Mouse (Mus musculus) lung, postnatal 10 days (tissue): ENCODE results near the gene Lrmda.
"Not testable (repeated sequence)": the region's sequence is repeated elsewhere in the genome, so short reads cannot be mapped to it uniquely, and the experiment has no call there.

ENCODE experiments used
- DNase-seq: peaks from one replicate; pipeline ENCODE4 v3.0.0; 2021

Gene Lrmda

GRCm38 (mm10) chr14:22743264-22743663 is 723.8 kb downstream of the Lrmda start:
- no peak for DNase-seq

- DNase-seq = no peak
These were observed 725.2 kb downstream of the Lrmda start for GRCm38 (mm10) chr14:22744701-22745100.

GRCm38 (mm10) chr14:22745263-22745881 is 725.9 kb downstream of the Lrmda start:
- DNase-seq = no peak

DNA sequence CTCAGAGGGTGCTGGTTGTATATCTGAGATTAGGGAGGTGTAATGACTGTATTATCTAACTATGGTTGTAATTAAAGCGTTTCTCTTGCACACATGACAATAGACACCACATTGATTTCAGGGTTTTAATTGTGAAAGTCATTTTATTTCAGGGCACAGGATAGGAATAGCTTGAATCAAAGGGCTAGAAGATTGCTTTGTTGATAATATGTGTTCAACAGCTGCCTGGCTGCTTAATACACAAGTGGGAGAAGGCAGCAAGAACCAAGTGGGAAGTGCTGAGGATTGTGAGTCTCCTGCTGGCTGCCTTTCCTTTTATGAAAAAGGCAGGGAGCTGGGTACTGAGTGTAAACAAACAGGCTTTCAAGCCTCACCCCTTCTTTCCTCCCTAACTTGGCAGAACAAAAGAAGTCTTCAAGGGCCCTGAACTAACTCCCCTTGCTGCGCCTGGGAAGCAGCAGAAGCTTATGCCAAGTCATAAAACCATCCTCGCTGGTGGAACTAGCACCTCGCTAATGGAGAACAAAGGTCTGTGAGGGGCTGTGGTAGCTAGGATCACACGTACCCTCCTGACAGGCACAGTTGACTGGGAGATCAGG is 726.5 kb downstream of the Lrmda start:
- peak; percentile 67 for DNase-seq

GRCm38 (mm10) chr14:22747816-22748215 is 728.3 kb downstream of the Lrmda start:
- DNase-seq = no peak

GRCm38 (mm10) chr14:22750409-22750808 is 730.9 kb downstream of the Lrmda start:
- DNase-seq = peak; percentile 82

DNA sequence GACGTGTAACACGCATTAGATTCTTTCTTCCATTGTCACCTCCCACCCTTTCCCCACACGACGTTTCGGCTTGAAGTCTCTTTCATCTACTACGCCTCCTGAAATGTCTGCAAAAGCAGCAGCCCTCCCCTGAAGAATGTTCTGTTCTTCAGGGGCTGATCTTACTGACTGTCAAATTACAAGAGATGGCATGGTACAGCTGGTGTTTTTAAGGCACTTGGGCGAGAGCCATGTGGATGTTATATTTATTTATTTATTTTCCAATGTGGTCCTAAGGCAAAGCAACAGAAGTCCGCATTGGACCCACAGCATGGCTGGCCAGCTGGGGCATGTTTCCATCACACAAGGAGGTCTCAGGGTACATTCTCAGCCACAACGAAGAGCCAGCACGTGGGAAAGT is 731.8 kb downstream of the Lrmda start:
- peak; percentile 84 for DNase-seq

- no peak for DNase-seq
These were observed 735.1 kb downstream of the Lrmda start for GRCm38 (mm10) chr14:22754633-22755032.

DNA sequence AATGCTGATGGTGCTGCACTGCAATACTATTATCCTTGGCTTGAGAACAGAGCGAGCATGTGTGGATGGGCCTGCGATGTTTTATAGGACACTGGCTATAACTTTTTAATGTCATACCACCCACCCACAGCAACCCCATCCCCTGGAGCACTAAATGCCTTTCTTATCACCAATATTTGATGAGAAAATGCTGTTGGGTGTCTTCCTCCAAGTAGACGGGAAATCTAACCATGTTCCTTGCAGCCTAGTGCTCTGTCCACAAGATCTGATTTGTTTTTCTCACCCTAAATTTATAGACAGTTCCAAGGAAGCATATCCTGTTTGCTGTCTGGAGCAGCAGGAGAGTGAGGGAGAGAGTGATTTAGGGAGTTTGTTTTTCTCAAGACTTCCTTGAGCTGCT is 738.0 kb downstream of the Lrmda start:
- DNase-seq = no peak

DNA sequence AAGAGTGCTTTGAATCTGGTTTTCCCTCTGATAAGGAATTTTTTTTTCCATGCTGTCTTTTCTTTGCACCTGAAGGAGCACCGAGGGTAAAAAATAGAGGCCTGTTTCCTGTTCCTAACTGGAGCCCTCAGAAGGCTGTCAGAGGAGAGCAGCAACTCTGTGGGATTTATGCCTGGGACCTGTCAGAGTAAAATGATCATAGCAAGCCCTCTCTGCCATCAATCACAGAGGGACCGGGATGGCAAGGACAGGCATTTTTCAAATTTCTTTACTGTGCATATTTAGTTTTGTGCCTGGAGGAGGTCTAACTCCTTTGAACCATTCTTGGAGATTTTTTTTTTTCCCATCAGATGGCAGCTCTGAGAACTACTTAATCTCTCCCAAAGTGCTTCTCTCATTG is 739.7 kb downstream of the Lrmda start:
- no peak for DNase-seq

DNA sequence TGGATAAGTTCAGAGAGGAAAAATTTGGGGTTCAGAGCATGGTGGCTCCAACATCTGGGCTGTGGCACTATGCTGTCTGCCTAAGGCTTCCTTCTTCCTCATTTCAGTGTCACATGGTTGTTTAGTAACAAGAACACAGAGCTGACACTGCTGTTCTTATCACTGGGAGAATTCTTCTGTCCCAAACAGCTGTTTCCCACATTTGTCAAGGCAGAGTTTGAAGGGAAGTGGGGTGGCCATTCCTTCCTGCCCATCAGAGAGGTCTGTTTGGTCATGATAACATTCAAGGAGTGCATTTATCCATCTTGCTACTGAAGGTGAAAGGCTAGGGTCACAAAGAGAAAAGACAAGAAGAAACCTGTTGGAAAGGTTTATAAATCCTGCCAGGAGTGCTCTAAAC is 740.2 kb downstream of the Lrmda start:
- peak; percentile 61 for DNase-seq

DNA sequence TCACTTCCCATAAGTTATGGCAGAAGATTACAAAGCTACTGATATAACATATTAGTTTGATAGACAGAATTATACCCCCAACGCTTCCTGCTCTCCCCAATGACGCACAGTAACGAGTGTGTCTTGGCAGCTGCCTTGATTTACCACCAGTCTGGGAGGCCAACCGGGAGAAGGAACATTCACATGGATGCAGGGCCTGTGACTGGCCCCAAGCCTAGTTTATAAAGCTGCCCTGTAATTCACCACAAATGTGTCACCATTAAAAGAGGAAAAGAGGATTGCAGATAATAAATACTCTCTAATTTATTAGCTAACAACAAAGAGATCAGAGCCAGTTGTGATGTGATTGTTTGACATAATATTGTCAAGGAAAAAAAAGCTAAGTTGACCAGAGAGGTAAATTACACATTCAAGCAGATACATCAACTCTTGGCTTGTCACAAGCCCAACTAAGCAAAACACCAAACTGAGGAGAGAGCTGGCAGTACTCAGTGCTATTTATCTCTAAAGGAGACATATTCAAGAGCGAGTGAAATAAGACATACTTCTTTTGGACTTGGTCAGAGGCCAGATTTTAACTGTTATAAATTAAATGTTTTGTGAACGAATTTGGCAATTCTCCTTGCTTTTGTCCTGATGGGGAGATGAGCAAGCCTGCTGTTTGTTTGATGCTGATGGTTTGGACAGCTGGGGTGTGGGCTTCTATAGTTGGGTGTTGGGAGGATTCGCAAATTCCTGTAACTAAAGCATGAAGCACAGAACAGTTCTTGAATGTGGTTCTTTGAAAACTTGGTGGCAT is 740.9 kb downstream of the Lrmda start:
- peak; percentile 84 for DNase-seq

DNA sequence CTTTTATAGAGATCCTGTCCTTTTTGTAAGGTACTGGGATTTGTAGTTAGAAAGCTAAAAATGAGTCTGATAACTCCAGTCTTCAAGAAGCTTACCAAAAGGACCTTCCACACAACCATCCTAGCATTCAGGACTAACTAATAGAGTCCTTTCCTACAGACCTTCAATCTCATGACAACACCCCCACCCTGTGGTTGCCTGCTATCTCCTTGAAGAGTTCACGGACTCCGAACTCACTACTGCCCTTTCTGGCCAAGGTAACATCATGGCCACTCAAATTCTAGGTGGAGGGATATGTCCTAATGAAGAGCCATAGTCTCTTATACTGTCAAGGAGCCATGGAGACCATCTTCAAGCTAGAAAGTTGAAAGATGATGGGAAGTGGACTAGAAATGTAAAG is 762.2 kb downstream of the Lrmda start:
- DNase-seq = peak; percentile 65

GRCm38 (mm10) chr14:22782365-22782764 is 762.9 kb downstream of the Lrmda start:
- peak; percentile 32 for DNase-seq

- peak; percentile 61 for DNase-seq
These were observed 764.0 kb downstream of the Lrmda start for GRCm38 (mm10) chr14:22783211-22784161.

- no peak for DNase-seq
These were observed 780.5 kb downstream of the Lrmda start for GRCm38 (mm10) chr14:22800020-22800419.

GRCm38 (mm10) chr14:22800871-22801636 is 781.5 kb downstream of the Lrmda start:
- no peak for DNase-seq

DNA sequence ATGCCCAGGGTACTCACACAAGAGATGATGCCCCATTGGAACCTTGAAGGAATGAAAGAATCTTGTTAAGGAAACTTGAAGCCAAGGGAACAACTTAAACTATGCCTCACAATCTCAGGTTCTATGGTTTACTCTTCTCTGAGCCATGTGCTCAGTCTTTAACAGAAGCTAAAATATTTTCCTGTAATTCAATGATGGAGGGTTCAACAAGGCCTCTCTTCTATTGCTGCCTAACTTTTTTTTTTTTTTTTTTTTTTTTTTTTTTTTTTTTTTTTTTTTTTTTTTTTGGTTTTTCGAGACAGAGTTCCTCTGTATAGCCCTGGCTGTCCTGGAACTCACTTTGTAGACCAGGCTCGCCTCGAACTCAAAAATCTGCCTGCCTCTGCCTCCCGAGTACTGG is 782.2 kb downstream of the Lrmda start:
- DNase-seq = not testable (repeated sequence)

DNA sequence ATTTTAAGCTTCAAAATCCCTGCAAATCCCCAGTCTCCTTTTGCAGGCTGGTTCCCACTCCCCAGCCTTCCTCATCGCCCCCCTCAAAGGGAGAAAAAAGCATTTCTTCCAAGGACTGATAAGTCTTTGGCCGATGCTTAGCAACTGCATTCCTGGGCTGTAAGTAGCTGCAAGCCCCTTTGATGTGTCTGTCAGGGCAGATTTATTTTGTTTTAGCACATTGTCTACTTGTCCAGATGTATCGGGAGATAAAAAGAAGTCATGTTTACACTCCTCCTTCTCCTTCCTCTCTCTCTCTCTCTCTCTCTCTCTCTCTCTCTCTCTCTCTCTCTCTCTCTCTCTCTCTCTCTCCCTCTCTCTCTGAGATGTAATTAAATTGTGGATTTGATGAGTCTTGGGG is 787.8 kb downstream of the Lrmda start:
- DNase-seq = no peak

DNA sequence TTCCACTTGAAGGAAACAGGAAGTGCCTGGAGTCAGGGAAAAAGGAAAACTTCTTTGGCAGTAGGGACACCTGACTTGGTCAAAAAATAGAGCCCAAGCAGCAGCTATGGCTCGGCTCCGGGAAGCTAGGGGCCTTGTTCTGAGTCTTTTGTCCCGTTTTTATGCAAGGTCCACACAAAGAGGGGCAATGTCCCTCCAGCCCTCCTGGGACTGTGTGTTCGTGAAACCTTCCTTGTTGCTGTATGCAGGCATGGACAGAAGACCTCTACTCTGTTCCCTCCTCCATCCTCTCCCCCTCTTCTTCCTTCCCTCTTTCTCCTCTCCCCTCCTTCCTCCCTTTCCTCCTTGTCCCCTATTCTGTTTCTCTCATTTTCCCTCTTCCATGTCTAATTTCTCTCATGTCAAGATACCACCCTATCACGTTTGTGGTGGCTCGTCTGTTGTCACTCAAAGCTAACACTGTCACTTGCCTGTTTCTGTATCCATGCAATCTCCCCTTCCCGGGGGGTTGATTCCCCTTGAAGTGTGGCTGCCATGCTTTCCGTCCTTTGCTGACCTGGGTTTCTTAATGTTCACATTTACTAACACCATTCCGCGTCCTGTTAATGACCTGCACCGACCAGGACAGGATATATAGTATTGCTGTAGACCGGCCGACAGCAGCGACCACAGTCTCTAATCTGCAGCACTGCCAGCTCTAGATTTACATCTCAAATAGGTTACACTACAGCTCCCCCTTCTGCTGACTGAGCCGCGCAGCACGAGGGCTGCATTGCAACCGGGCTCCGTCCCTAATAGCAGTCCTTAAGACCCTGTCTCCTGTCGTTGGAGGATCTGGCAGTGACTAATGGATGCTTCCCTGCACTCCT is 788.4 kb downstream of the Lrmda start:
- DNase-seq = peak; percentile 85

- peak; percentile 48 for DNase-seq
These were observed 789.2 kb downstream of the Lrmda start for GRCm38 (mm10) chr14:22808595-22809166.
